Mouse (Mus musculus) forebrain, embryonic 11.5 days (tissue): ENCODE measurements around the gene Cttnbp2nl. TPM values are rescaled to one million over a fixed set of nuclear protein-coding genes. Genes with fewer than 3 reads are reported as not detected.
A peak's percentile ranks its signal among the peaks of the same experiment; 100 is the strongest.

Experiments used
- ATAC-seq: fragments of 200-750 bp; cut with Nextera tagmentation; replicated peaks from 2 replicates; pipeline ENCODE4 v1.8.0; 2017; ENCODE audit warnings: moderate TSS enrichment; ENCODE audit not compliant: low FRiP score
- DNase-seq: peaks from one replicate; pipeline ENCODE4 v3.0.0-alpha.2; 2017; ENCODE audit warnings: low spot score
- H3K27ac ChIP-seq: fragments of 300-500 bp; sonication (generic); 2 replicates; pipeline ENCODE4 v1.5.1; 2014; ENCODE audit warnings: low read depth, low read length
- H3K27me3 ChIP-seq: fragments of 300-500 bp; sonication (generic); 2 replicates; pipeline ENCODE4 v1.6.1; 2014; ENCODE audit warnings: mild to moderate bottlenecking, low read length, mixed read lengths; ENCODE audit not compliant: control insufficient read depth, insufficient read depth
- H3K36me3 ChIP-seq: fragments of 300-500 bp; sonication (generic); 2 replicates; pipeline ENCODE4 v1.6.1; 2014; ENCODE audit warnings: mild to moderate bottlenecking, low read length, moderate library complexity, mixed read lengths; ENCODE audit not compliant: control insufficient read depth, insufficient read depth
- H3K4me1 ChIP-seq: fragments of 300-500 bp; sonication (generic); replicated peaks from 2 replicates; pipeline ENCODE4 v1.6.1; 2014; ENCODE audit warnings: low read length, mixed read lengths; ENCODE audit not compliant: control insufficient read depth, insufficient read depth
- H3K4me2 ChIP-seq: fragments of 300-500 bp; sonication (generic); 2 replicates; pipeline ENCODE4 v1.6.1; 2014; ENCODE audit warnings: low read depth, mild to moderate bottlenecking, low read length, moderate library complexity, mixed read lengths; ENCODE audit not compliant: severe bottlenecking
- H3K4me3 ChIP-seq: fragments of 300-500 bp; sonication (generic); 2 replicates; pipeline ENCODE4 v1.5.1; 2014; ENCODE audit warnings: low read depth, low read length
- H3K9ac ChIP-seq: fragments of 300-500 bp; sonication (generic); 2 replicates; pipeline ENCODE4 v1.6.1; 2014; ENCODE audit warnings: low read length
- H3K9me3 ChIP-seq: fragments of 300-500 bp; sonication (generic); 2 replicates; pipeline ENCODE4 v1.6.1; 2016; ENCODE audit warnings: low read length, mixed read lengths; ENCODE audit not compliant: control insufficient read depth
- WGBS: fragments of 180-500 bp; shearing (Covaris S2); extraction: QIAGEN DNeasy Blood & Tissue Kit; methylation state at CpG from one replicate; pipeline ENCODE4 v1.1.7; 2014; 5-methylcytosine and 5-hydroxymethylcytosine counted together
- polyA plus RNA-seq: library from polyadenylated mRNA; unstranded; fragments of >200 nt; fragmentation: Nextera tagmentation; extraction: Ambion mirVana; gene quantifications from 2 replicates; pipeline ENCODE4 v1.2.1, GENCODE M21; 2014

The Cttnbp2nl gene
- polyA plus RNA-seq, 1 experiment from 2014 or later, result 49.4 TPM

GRCm38 (mm10) chr3:105003960-105004463 is 48.9 kb downstream of the Cttnbp2nl start:
- Histone ChIP-seq H3K27me3 (no peaks in the 10 kb centered on the region), H3K9me3 (no peaks in the 10 kb centered on the region), H3K4me3 (no peak overlapping the region), H3K9ac (no peak overlapping the region), H3K4me2 (no peak overlapping the region), H3K36me3 (peaks cover 6% of the 10 kb centered on the region), H3K27ac (no peak overlapping the region), H3K4me1 (peaks cover 2% of the 10 kb centered on the region; the same call in 1 of the 2 replicates)
- DNase-seq, result no peak
- 54% methylated on average over 14 of the region's 14 CpGs for WGBS
- peak; percentile 49; the same call in 1 of the 2 replicates for ATAC-seq

DNA sequence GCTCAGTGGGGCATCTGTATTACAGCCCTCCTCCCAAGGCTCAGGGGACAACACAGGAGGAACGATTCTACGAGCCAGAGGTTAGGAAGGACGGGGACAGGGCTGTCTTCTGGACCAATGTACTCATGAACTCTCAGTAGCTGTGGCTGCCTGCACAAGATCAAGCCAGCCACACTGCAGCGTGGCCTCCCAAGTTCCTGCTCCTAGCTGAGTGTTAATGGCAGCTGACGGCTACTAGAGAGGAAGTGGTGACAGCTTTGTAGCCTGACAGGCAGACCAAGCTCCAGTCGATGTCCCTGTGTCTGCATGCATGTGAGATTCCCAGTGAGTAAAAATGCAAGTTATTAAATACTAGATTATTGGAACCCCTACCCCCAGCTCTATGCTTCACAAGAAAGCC is 51.6 kb downstream of the Cttnbp2nl start:
- Histone ChIP-seq H3K4me3 (no peak overlapping the region), H3K4me2 (no peak overlapping the region), H3K36me3 (peaks cover 6% of the 10 kb centered on the region), H3K27me3 (no peaks in the 10 kb centered on the region), H3K27ac (no peak overlapping the region), H3K9ac (no peak overlapping the region), H3K4me1 (peaks cover 14% of the 10 kb centered on the region), H3K9me3 (no peaks in the 10 kb centered on the region)
- DNase-seq (no peak), ATAC-seq (no peak)
- WGBS, result 69% methylated on average over 6 of the region's 6 CpGs

DNA sequence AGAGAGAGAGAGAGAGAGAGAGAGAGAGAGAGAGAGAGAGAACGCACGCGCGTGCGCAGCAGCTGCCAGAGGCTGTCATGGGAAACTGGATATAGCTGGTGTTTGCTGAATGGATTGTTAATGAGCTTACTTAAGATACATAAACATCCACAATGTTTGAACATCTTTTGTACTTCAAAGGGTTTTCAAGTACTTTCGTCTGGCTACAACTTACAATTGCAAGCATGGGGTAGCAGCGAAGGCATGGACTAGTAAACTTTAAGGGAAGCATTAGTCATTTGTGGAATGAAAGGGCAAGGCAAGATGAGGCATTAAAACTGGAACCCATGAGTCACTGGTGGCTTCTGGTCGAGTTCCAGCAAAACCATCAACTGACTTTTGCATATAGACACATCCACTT is 52.4 kb downstream of the Cttnbp2nl start:
- Histone ChIP-seq H3K27me3 (no peaks in the 10 kb centered on the region), H3K36me3 (peaks cover 6% of the 10 kb centered on the region; the same call in 1 of the 2 replicates), H3K9ac (no peak overlapping the region), H3K4me2 (no peak overlapping the region), H3K4me3 (no peak overlapping the region), H3K9me3 (no peaks in the 10 kb centered on the region), H3K27ac (no peak overlapping the region), H3K4me1 (peaks cover 14% of the 10 kb centered on the region)
- DNase-seq, result no peak
- ATAC-seq, result no peak
- 89% methylated on average over 8 of the region's 8 CpGs for WGBS

DNA sequence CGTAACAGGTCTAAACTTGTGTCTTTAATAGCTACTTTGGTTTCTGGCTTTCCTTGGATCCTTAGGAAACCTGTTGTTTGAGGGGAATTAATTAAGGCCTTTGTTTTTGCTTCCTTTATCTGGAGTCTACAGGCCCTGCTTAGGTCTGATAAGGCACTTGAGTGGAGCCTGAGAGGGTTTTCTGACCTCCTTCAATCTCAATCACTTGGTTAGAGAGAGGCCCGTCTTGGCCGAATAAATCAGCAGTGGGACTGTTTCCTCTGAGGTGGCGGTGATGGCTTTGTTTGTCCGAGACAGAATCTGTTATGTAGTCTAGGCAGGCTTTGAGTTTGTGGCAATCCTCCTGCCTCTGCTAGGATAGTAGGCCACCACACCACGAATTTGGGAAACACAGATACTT is 55.4 kb downstream of the Cttnbp2nl start:
- no peak overlapping the region for H3K4me3 ChIP-seq
- DNase-seq, result no peak

DNA sequence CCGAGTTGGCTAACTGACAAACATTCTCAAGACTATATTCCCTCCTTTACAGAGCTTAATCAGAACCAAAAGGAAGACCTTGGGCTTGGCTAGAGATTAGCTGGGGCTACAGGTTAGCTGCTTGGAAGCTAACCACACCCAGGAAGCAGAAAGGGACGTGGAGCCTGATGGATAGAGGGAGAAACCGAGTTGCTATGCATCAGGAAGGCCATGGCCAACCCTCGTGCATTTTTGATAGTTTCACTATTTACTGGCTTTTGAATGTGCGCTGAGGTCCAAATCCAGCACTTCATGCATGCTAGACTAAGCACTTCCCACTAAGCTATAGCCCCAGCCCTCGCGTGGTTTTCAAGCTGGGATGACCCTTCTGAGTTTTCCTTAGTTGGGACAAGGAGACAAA is 57.2 kb downstream of the Cttnbp2nl start:
- no peak for ATAC-seq
- peaks cover 11% of the 10 kb centered on the region for H3K4me1 ChIP-seq
- no peak overlapping the region for H3K4me2 ChIP-seq
- H3K4me3 ChIP-seq, result no peak overlapping the region
- DNase-seq, result no peak
- H3K27me3 ChIP-seq, result no peaks in the 10 kb centered on the region
- no peak overlapping the region for H3K27ac ChIP-seq
- 89% methylated on average over 7 of the region's 7 CpGs for WGBS
- H3K36me3 ChIP-seq, result no peaks in the 10 kb centered on the region
- H3K9me3 ChIP-seq, result no peaks in the 10 kb centered on the region
- H3K9ac ChIP-seq, result no peak overlapping the region

More for the DNA sequence above, 55.4 kb downstream of the Cttnbp2nl start:
- no peak overlapping the region; the same call in 1 of the 2 replicates for H3K9ac ChIP-seq
- no peaks in the 10 kb centered on the region for H3K27me3 ChIP-seq
- H3K27ac ChIP-seq, result no peak overlapping the region
- no peaks in the 10 kb centered on the region for H3K36me3 ChIP-seq
- ATAC-seq, result no peak
- no peaks in the 10 kb centered on the region for H3K9me3 ChIP-seq
- WGBS, result 26% methylated on average over 6 of the region's 6 CpGs
- peaks cover 11% of the 10 kb centered on the region for H3K4me1 ChIP-seq
- H3K4me2 ChIP-seq, result no peak overlapping the region

- WGBS, result 53% methylated on average over 3 of the region's 3 CpGs
- no peaks in the 10 kb centered on the region for H3K27me3 ChIP-seq
- H3K9me3 ChIP-seq, result no peaks in the 10 kb centered on the region
- no peak overlapping the region for H3K9ac ChIP-seq
- H3K4me2 ChIP-seq, result no peak overlapping the region
- no peaks in the 10 kb centered on the region for H3K36me3 ChIP-seq
- H3K4me3 ChIP-seq, result no peak overlapping the region
- H3K27ac ChIP-seq, result no peak overlapping the region
- DNase-seq, result no peak
- peaks cover 11% of the 10 kb centered on the region for H3K4me1 ChIP-seq
- no peak for ATAC-seq
Observed at GRCm38 (mm10) chr3:104994415-104994841, 58.5 kb downstream of the Cttnbp2nl start.

- Histone ChIP-seq H3K9ac (no peak overlapping the region), H3K27ac (no peak overlapping the region), H3K27me3 (no peaks in the 10 kb centered on the region), H3K9me3 (no peaks in the 10 kb centered on the region), H3K36me3 (no peaks in the 10 kb centered on the region), H3K4me1 (peaks cover 11% of the 10 kb centered on the region), H3K4me3 (no peak overlapping the region), H3K4me2 (no peak overlapping the region)
- ATAC-seq, result no peak
- no peak for DNase-seq
- 63% methylated on average over 4 of the region's 4 CpGs for WGBS
Observed at GRCm38 (mm10) chr3:104993800-104994199, 59.1 kb downstream of the Cttnbp2nl start.

GRCm38 (mm10) chr3:104992709-104993388 is 60.1 kb downstream of the Cttnbp2nl start:
- peak; percentile 85 for ATAC-seq
- H3K4me2 ChIP-seq, result no peak overlapping the region
- whole genome bisulfite sequencing, result 12% methylated on average over 23 of the region's 23 CpGs

GRCm38 (mm10) chr3:104991703-104992102 is 61.2 kb downstream of the Cttnbp2nl start:
- no peaks in the 10 kb centered on the region for H3K4me1 ChIP-seq
- no peaks in the 10 kb centered on the region for H3K27me3 ChIP-seq
- 83% methylated on average over 5 of the region's 5 CpGs for WGBS
- H3K36me3 ChIP-seq, result no peaks in the 10 kb centered on the region
- no peak overlapping the region for H3K4me3 ChIP-seq
- DNase-seq (no peak), ATAC-seq (no peak)
- no peaks in the 10 kb centered on the region for H3K9me3 ChIP-seq
- H3K27ac ChIP-seq, result no peak overlapping the region
- H3K4me2 ChIP-seq, result no peak overlapping the region
- H3K9ac ChIP-seq, result no peak overlapping the region

More at GRCm38 (mm10) chr3:104992709-104993388, 60.1 kb downstream of the Cttnbp2nl start:
- Histone ChIP-seq H3K9ac (no peak overlapping the region), H3K27ac (no peak overlapping the region), H3K27me3 (no peaks in the 10 kb centered on the region), H3K4me3 (no peak overlapping the region), H3K36me3 (no peaks in the 10 kb centered on the region), H3K9me3 (no peaks in the 10 kb centered on the region), H3K4me1 (peaks cover 3% of the 10 kb centered on the region)
- DNase-seq, result peak; percentile 92
